Mouse (Mus musculus): ENCODE data around the gene Ninl. TPM values are rescaled to one million over a fixed set of nuclear protein-coding genes. Genes with fewer than 3 reads are reported as not detected.
A peak's percentile ranks its signal among the peaks of the same experiment; 100 is the strongest.

The Ninl gene
- polyA plus RNA-seq (2015; fragmentation: Nextera tagmentation; extraction: Ambion mirVana): 6.7 and 6.8 TPM in 2 replicates

DNA sequence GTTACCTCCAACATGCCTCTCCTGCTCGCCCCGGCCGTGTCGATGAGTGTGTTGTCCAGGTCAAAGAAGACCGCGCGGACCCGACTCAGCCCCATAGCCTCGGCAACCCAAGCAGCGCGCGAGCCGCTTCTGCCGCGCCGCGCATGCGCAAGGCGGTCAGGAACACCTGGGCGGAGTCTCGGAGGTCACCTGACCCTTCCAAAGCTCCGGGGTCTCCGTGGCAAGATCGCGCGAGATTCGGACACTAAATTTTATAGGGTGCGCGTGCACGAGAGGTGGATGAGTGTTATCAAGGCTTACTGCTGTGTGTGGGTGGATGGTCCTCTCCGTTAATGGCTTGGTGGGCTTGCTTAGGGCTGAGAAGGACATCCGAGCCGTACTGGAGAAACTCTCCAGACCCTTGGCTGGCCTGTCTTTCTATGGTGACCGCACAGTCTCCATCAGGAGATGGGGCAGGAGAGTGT, at the start of gene Ninl, which contains the start of gene Nanp:
TSS of gene Ninl (minus strand) at position 151 of the 464 bp plus-strand sequence.
TSS of gene Nanp (minus strand) at position 167 of the 464 bp plus-strand sequence.
- Histone ChIP-seq H3K9me3 (replicated peaks) (no peaks in the 10 kb centered on the region), H3K27ac (replicated peaks) (peak within 1 kb of the TSS; percentile 71), H3K9ac (peak within 1 kb of the TSS; percentile 90), H3K4me2 (replicated peaks) (peak within 1 kb of the TSS; percentile 84), H3K27me3 (no peaks in the 10 kb centered on the region), H3K4me3 (replicated peaks) (peak within 1 kb of the TSS; percentile 84), H3K4me1 (peaks cover 12% of the 10 kb centered on the region), H3K36me3 (0 out of 2 replicates have a peak, but pooled peaks cover under 1% of the 10 kb centered on the region)
- peak; percentile 90 for ATAC-seq (ENCODE audit: insufficient number of reproducible peaks, low FRiP score, low TSS enrichment, low read depth)
- WGBS: under 1% methylated on average over 34 of the region's 34 CpGs

DNA sequence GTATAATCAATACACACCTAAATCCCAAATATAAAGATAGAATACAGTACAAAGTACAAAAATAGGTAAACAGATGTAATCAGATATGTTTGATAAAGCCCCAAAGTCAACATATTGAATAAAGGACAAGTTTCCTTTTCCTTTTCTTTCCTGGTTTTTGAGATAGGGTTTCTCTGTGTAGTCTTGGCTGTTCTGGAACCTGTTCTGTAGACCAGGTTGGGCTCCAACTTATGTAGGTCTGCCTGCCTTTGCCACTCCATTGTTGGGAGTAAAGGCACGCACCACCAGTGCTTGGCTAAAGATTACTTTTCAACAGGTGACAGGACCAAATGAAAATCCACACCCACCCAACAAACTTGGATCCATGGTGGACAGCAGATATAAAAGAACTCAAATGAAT, 17.5 kb upstream of the Ninl start:
- H3K36me3 ChIP-seq: no peaks in the 10 kb centered on the region
- no peaks in the 10 kb centered on the region for H3K9me3 ChIP-seq (replicated peaks)
- WGBS: 88% methylated on average over 1 of the region's 1 CpGs
- no peak overlapping the region for H3K9ac ChIP-seq
- H3K27ac ChIP-seq (replicated peaks): no peak overlapping the region
- no peaks in the 10 kb centered on the region for H3K4me1 ChIP-seq
- no peak for ATAC-seq (ENCODE audit: insufficient number of reproducible peaks, low FRiP score, low TSS enrichment, low read depth)
- no peak overlapping the region for H3K4me2 ChIP-seq (replicated peaks)
- H3K27me3 ChIP-seq: no peaks in the 10 kb centered on the region
- no peak overlapping the region for H3K4me3 ChIP-seq (replicated peaks)

DNA sequence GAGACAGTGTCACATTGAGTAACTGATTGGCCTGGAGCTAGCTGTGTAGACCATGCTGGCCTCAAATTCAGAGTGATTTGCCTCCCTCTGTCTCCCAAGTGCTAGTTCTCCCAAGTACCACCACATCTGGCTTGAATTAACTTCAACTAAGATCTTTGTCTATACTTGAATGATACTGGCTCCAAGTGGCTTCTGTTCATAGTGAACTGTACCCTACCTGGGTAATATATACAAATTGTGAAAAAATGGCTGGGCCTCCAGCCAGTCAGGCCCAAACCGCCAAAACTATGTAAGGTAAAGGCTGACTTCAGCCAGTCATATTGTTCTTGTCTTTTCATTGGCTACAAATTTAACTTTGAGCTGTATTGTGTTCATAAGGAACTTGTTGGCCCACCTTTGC, 1.2 kb upstream of the Ninl start:
- H3K9ac ChIP-seq: no peak overlapping the region
- H3K9me3 ChIP-seq (replicated peaks): no peaks in the 10 kb centered on the region
- H3K36me3 ChIP-seq: no peaks in the 10 kb centered on the region
- no peak overlapping the region for H3K27ac ChIP-seq (replicated peaks)
- H3K4me2 ChIP-seq (replicated peaks): no peak overlapping the region
- no peak for ATAC-seq (ENCODE audit: insufficient number of reproducible peaks, low FRiP score, low TSS enrichment, low read depth)
- 89% methylated on average over 1 of the region's 1 CpGs for WGBS
- no peak overlapping the region for H3K4me3 ChIP-seq (replicated peaks)
- H3K4me1 ChIP-seq: peaks cover 12% of the 10 kb centered on the region
- no peaks in the 10 kb centered on the region for H3K27me3 ChIP-seq

DNA sequence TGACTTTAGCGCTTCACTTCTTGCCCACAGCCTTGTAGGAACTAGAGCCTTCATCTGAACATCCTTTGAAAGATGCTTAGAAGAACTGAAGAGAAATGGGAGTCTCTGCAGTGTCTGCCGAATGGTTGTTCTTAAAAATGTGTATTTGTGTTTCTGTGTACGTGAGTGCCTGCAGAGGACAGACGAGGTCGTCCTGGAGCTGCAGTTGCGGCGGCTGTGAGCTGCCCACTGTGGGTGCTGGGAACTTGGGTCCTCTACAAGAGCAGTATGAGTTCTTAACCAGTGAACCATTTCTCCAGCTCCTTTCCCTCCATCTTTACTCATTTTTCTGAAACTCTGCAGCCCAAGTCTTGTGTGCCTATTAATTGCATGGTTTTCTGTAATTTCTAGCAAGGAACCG, 544 bp upstream of the Ninl start:
- peak overlapping the region; percentile 51; the same call in 1 of the 2 replicates for H3K27ac ChIP-seq (replicated peaks)
- peak overlapping the region; percentile 56 for H3K9ac ChIP-seq
- H3K36me3 ChIP-seq: no peaks in the 10 kb centered on the region
- H3K4me3 ChIP-seq (replicated peaks): peak overlapping the region; percentile 84
- no peak for ATAC-seq (ENCODE audit: insufficient number of reproducible peaks, low FRiP score, low TSS enrichment, low read depth)
- peaks cover 12% of the 10 kb centered on the region for H3K4me1 ChIP-seq
- WGBS: 39% methylated on average over 8 of the region's 8 CpGs
- no peaks in the 10 kb centered on the region for H3K9me3 ChIP-seq (replicated peaks)
- H3K4me2 ChIP-seq (replicated peaks): peak overlapping the region; percentile 84
- H3K27me3 ChIP-seq: no peaks in the 10 kb centered on the region

DNA sequence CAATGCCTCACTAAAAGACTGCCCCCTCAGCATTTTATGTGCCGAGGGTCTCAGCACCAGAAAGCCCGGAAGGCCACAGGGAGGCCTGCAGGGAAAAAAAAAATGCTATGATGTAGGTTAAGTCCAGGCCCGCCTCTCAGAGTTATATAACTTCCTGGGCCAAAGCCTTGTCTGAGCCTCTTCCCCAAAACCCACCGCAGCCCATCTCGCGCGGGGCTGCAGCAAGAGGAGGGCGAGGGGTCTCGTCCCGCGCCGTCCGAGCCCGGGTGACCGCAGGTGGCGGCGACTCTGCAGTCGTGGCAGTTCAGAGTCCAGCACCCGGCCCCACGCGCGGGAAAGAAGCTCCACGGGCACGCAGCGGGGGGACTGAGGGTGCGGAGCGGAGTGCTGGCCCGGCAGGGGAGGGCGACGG, 365 bp downstream of the Ninl start:
- no peaks in the 10 kb centered on the region for H3K9me3 ChIP-seq (replicated peaks)
- H3K27ac ChIP-seq (replicated peaks): peak overlapping the region; percentile 71
- H3K4me3 ChIP-seq (replicated peaks): peak overlapping the region; percentile 84
- no peaks in the 10 kb centered on the region for H3K27me3 ChIP-seq
- H3K9ac ChIP-seq: peak overlapping the region; percentile 90
- ATAC-seq (ENCODE audit: insufficient number of reproducible peaks, low FRiP score, low TSS enrichment, low read depth): peak; percentile 70
- peaks cover 12% of the 10 kb centered on the region for H3K4me1 ChIP-seq
- peak overlapping the region; percentile 84 for H3K4me2 ChIP-seq (replicated peaks)
- WGBS: 1% methylated on average over 30 of the region's 30 CpGs
- H3K36me3 ChIP-seq: 0 out of 2 replicates have a peak, but pooled peaks cover 4% of the 10 kb centered on the region

DNA sequence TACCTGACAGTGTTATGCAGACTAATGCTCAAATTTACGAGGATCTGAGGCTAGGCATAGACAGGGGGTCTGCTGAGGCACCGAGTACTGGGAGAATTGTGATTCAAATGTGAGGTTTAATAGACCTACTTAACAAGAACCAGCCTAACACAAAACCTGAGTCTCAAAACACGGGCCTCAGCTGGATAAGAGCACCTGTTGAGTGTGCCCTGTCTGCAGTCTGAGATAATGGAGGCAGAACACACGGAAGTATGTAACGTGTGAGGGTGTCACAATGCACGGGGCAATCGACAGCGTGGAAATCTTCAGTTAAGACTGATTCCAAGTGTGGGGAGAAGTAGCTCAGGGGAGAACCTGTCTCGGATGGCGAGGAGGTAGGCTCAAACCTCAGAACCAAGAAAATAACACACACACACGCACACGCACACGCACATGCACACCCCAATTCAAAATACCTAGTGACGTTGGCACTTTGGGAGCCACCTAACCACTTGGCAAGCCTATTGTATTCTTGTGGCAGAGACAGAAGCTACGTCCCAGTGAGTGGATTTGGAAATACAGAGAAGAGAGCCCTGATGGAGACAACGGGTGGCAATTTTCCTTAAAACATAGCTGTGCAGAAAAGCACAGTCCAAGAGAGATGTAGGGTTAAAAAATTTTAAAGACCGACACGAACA, 1.2 kb downstream of the Ninl start:
- Histone ChIP-seq H3K27me3 (no peaks in the 10 kb centered on the region), H3K9me3 (replicated peaks) (no peaks in the 10 kb centered on the region), H3K4me1 (peaks cover 12% of the 10 kb centered on the region), H3K36me3 (peaks cover 6% of the 10 kb centered on the region; the same call in 1 of the 2 replicates), H3K4me3 (replicated peaks) (peak overlapping the region; percentile 84), H3K27ac (replicated peaks) (peak overlapping the region; percentile 71; the same call in 1 of the 2 replicates), H3K4me2 (replicated peaks) (peak overlapping the region; percentile 84), H3K9ac (peak overlapping the region; percentile 90)
- no peak for ATAC-seq (ENCODE audit: insufficient number of reproducible peaks, low FRiP score, low TSS enrichment, low read depth)
- WGBS: 60% methylated on average over 18 of the region's 18 CpGs

DNA sequence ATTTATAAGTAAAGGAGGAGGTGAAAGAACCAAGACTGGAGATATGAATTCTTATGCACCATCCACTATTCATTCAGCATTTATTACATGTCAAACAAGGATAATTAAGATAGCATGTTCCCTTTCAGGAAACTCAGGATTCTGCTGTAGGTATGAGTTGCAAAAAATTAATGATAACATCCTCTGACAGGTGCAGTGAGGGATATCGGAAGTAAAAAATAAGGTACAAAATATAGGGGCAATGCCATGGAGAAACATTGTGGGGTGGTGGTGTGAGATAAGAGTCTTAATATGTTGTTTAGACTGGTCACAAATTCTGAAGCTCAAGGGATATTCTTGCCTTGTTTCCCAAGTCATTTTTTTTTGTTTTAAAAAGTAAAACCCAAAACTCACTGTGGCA, 1.9 kb downstream of the Ninl start:
- no peak overlapping the region for H3K27ac ChIP-seq (replicated peaks)
- peaks cover 12% of the 10 kb centered on the region for H3K4me1 ChIP-seq
- no peak for ATAC-seq (ENCODE audit: insufficient number of reproducible peaks, low FRiP score, low TSS enrichment, low read depth)
- H3K9me3 ChIP-seq (replicated peaks): no peaks in the 10 kb centered on the region
- WGBS: 98% methylated on average over 1 of the region's 1 CpGs
- H3K36me3 ChIP-seq: peaks cover 7% of the 10 kb centered on the region; the same call in 1 of the 2 replicates
- H3K9ac ChIP-seq: no peak overlapping the region
- no peaks in the 10 kb centered on the region for H3K27me3 ChIP-seq
- no peak overlapping the region for H3K4me3 ChIP-seq (replicated peaks)
- no peak overlapping the region for H3K4me2 ChIP-seq (replicated peaks)

DNA sequence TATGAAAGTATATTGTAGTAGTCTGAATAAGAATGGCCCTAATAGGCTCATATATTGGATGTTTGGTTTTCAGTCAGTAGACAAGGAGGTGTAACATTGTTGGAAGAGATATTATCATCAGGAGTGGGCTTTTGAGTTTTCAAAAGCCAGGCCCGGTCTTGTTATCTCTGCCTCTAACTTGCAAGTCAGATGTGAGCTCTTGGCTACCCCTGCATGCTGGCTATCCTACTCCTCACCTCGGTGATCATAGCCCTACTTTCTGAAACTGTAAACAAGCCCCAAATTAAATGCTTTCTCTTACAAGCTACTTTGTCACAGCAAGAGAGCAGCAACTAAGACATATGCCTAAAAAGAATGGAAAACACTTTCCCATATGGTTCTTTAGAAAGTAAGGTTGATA, 2.5 kb downstream of the Ninl start:
- Histone ChIP-seq H3K9me3 (replicated peaks) (no peaks in the 10 kb centered on the region), H3K36me3 (peaks cover 7% of the 10 kb centered on the region; the same call in 1 of the 2 replicates), H3K9ac (no peak overlapping the region), H3K27ac (replicated peaks) (no peak overlapping the region), H3K4me1 (peaks cover 12% of the 10 kb centered on the region), H3K27me3 (no peaks in the 10 kb centered on the region), H3K4me3 (replicated peaks) (no peak overlapping the region), H3K4me2 (replicated peaks) (no peak overlapping the region)
- ATAC-seq (ENCODE audit: insufficient number of reproducible peaks, low FRiP score, low TSS enrichment, low read depth): no peak
- WGBS: 92% methylated on average over 2 of the region's 2 CpGs

DNA sequence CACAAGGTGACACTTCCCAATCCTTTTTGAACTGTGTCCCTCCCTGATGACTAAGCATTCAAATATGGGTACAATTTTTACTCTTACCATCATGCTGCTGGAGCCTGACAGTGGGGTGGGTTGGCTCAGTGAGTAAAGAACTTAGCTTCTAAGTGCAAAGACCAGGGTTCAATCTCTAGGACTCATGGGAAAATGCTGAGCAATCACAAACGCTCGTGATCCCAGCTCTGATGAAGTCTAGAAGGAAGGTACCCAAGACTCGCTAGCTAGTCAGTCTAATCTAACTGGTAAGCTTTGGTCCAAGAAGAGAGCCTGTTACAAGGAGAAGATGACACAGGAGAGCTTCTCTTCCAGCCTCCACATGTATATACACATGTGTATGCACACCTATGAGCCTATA, 4.7 kb downstream of the Ninl start:
- Histone ChIP-seq H3K4me1 (peaks cover 8% of the 10 kb centered on the region), H3K27me3 (no peaks in the 10 kb centered on the region), H3K9ac (no peak overlapping the region), H3K4me3 (replicated peaks) (no peak overlapping the region), H3K9me3 (replicated peaks) (no peaks in the 10 kb centered on the region), H3K36me3 (peaks cover 7% of the 10 kb centered on the region; the same call in 1 of the 2 replicates), H3K4me2 (replicated peaks) (no peak overlapping the region), H3K27ac (replicated peaks) (no peak overlapping the region)
- no peak for ATAC-seq (ENCODE audit: insufficient number of reproducible peaks, low FRiP score, low TSS enrichment, low read depth)
- WGBS: 92% methylated on average over 3 of the region's 3 CpGs

DNA sequence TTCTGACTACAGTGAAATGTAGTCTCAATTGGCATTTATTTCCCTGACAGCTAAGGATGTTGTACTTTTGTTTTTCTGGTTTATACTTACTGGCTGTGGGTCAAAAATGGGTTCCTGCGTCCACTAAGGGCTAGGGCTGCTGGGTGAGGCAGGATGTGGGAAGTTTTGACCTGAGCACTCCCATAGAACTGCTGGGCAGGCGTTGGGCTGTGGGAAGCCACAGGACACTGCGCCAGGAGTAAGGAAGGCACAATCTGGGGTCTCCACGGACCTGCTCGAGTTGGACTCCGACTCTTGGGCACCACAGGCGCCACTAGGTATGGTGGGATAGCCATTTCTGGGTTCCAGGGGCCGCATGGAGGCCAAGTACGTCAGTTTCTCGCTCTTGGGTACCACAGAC, 18.0 kb downstream of the Ninl start:
- WGBS: 89% methylated on average over 10 of the region's 10 CpGs
- ATAC-seq (ENCODE audit: insufficient number of reproducible peaks, low FRiP score, low TSS enrichment, low read depth): no peak

DNA sequence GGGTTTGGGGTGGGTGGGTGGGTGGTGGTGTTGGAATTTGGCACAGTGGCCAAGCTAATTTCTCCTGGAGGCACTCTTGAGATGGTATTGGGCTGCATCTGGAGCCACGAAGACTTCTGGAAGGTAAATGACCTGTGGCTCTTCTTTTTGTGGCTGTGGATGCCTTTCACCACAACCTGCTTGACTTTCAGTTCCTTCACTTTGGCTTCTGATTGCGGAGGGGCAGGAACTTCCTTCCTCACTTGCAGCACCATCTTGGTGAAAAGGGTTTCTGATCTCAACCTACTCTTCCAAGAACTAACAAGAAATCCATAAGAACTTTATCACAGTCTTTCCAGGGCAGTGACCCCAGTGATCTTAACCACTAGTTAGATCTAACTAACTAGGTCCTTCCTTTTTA, 23.9 kb downstream of the Ninl start:
- H3K4me1 ChIP-seq: no peaks in the 10 kb centered on the region
- 61% methylated on average over 2 of the region's 2 CpGs for WGBS
- no peak overlapping the region for H3K9ac ChIP-seq
- H3K9me3 ChIP-seq (replicated peaks): no peaks in the 10 kb centered on the region
- ATAC-seq (ENCODE audit: insufficient number of reproducible peaks, low FRiP score, low TSS enrichment, low read depth): no peak
- no peak overlapping the region for H3K4me2 ChIP-seq (replicated peaks)
- no peak overlapping the region for H3K4me3 ChIP-seq (replicated peaks)
- H3K27ac ChIP-seq (replicated peaks): no peak overlapping the region
- no peaks in the 10 kb centered on the region for H3K36me3 ChIP-seq
- H3K27me3 ChIP-seq: no peaks in the 10 kb centered on the region

More for the DNA sequence above, 18.0 kb downstream of the Ninl start:
- no peaks in the 10 kb centered on the region for H3K9me3 ChIP-seq (replicated peaks)
- no peak overlapping the region for H3K4me2 ChIP-seq (replicated peaks)
- no peak overlapping the region for H3K9ac ChIP-seq
- no peak overlapping the region for H3K27ac ChIP-seq (replicated peaks)
- H3K36me3 ChIP-seq: peaks cover 9% of the 10 kb centered on the region; the same call in 1 of the 2 replicates
- no peaks in the 10 kb centered on the region for H3K27me3 ChIP-seq
- H3K4me3 ChIP-seq (replicated peaks): no peak overlapping the region
- H3K4me1 ChIP-seq: no peaks in the 10 kb centered on the region

All from embryonic facial prominence, embryonic 15.5 days (tissue).